Mouse (Mus musculus) heart, postnatal 0 days (tissue): ENCODE results near the gene Crb3. TPM values are rescaled to one million over a fixed set of nuclear protein-coding genes. Genes with fewer than 3 reads are reported as not detected.

Experiments
- ATAC-seq: fragments of 200-750 bp; cut with Nextera tagmentation; 2 replicates; pipeline ENCODE4 v1.8.0; 2017; ENCODE audit warnings: low read depth, moderate number of reproducible peaks, moderate library complexity; ENCODE audit not compliant: insufficient read depth
- DNase-seq: peaks from one replicate; pipeline ENCODE4 v3.0.0-alpha.2; 2016; ENCODE audit warnings: low spot score
- H3K27ac ChIP-seq: fragments of 300-500 bp; sonication (generic); 2 replicates; pipeline ENCODE4 v1.5.1; 2014; ENCODE audit warnings: low read depth, mild to moderate bottlenecking
- H3K27me3 ChIP-seq: fragments of 300-500 bp; sonication (generic); 2 replicates; pipeline ENCODE4 v1.6.1; 2014; ENCODE audit warnings: low read length, mixed read lengths; ENCODE audit not compliant: control insufficient read depth, insufficient read depth
- H3K36me3 ChIP-seq: fragments of 300-500 bp; sonication (generic); replicated peaks from 2 replicates; pipeline ENCODE4 v1.6.1; 2014; ENCODE audit warnings: low read length, mixed read lengths; ENCODE audit not compliant: control insufficient read depth, insufficient read depth
- H3K4me1 ChIP-seq: fragments of 300-500 bp; sonication (generic); 2 replicates; pipeline ENCODE4 v1.6.1; 2014; ENCODE audit warnings: antibody characterized with exemption; ENCODE audit not compliant: control insufficient read depth, insufficient read depth
- H3K4me2 ChIP-seq: fragments of 300-500 bp; sonication (generic); 2 replicates; pipeline ENCODE4 v1.6.1; 2014; ENCODE audit warnings: low read depth, mild to moderate bottlenecking, low read length, moderate library complexity
- H3K4me3 ChIP-seq: fragments of 300-500 bp; sonication (generic); 2 replicates; pipeline ENCODE4 v1.5.1; 2014; ENCODE audit warnings: low read depth, low read length
- H3K9ac ChIP-seq: fragments of 300-500 bp; sonication (generic); replicated peaks from 2 replicates; pipeline ENCODE4 v1.6.1; 2014; ENCODE audit warnings: low read depth, low read length, mixed read lengths
- H3K9me3 ChIP-seq: fragments of 300-500 bp; sonication (generic); replicated peaks from 2 replicates; pipeline ENCODE4 v1.6.1; 2016; ENCODE audit warnings: low read length; ENCODE audit not compliant: control insufficient read depth
- CTCF ChIP-seq: IDR thresholded peaks from 2 replicates; pipeline ENCODE4 v1.5.1; 2016; ENCODE audit warnings: antibody characterized with exemption, control low read depth, low read depth
- EP300 ChIP-seq: IDR thresholded peaks from 2 replicates; pipeline ENCODE4 v1.6.1; 2016; ENCODE audit warnings: antibody characterized with exemption, low read depth
- WGBS: fragments of 180-500 bp; shearing (Covaris S2); extraction: QIAGEN DNeasy Blood & Tissue Kit; methylation state at CpG from one replicate; pipeline ENCODE4 v1.1.7; 2014; 5-methylcytosine and 5-hydroxymethylcytosine counted together
- polyA plus RNA-seq: library from polyadenylated mRNA; unstranded; fragments of >200 nt; fragmentation: Nextera tagmentation; extraction: Ambion mirVana; gene quantifications from 2 replicates; pipeline ENCODE4 v1.2.1, GENCODE M21; 2015
- total RNA-seq: library from RNA; depleted of rRNA; stranded (reverse); fragments of >200 nt; gene quantifications from 2 replicates; pipeline ENCODE4 v1.2.3, GENCODE M21; 2014; ENCODE audit warnings: low replicate concordance

The Crb3 gene
- total and polyA plus RNA-seq, 2 experiments from 2014 or later, result 0.66 TPM; not detected in 1

- DNase-seq (no peak), ATAC-seq (no peak)
- no peak overlapping the region for H3K4me2 ChIP-seq
- peaks cover 5% of the 10 kb centered on the region for H3K27me3 ChIP-seq
- no peaks in the 10 kb centered on the region for H3K9me3 ChIP-seq
- peaks cover 27% of the 10 kb centered on the region for H3K36me3 ChIP-seq
- no peak overlapping the region for H3K27ac ChIP-seq
- TF ChIP-seq CTCF, result no peak
- TF ChIP-seq EP300, result no peak
- WGBS, result 78% methylated on average over 3 of the region's 3 CpGs
- H3K4me3 ChIP-seq, result no peak overlapping the region
- peaks cover 9% of the 10 kb centered on the region for H3K4me1 ChIP-seq
- no peak overlapping the region for H3K9ac ChIP-seq
Measured at GRCm38 (mm10) chr17:57056246-57056645, 2.7 kb upstream of the Crb3 start.

DNA sequence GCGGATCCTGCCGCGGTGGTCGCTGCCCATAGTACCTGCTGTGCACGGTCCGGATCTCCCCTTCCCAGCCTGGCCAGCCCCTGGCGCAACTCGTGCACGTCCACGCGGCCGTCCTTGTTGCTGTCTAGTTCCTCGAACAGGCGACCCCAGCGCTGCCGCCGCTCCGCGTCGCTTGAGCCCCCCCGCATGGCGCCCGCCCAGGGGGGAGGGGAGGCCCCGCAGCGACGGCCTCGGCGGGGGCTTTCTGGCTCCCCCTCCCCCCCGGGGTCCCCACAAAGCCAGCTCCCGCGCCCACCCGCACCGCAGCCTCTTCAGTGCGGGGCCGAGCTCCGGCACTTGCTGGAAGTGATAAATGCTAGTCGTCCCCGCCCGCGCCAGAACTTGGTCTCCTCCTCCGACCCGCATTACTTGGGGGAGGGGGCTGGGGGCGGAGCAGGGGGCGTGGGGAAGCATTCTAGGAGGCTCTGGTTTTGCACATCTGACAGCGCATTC is 627 bp downstream of the Crb3 start, which contains the start of gene Slc25a23:
Gene Slc25a23, minus strand, starts transcription at position 378 of the 492 bp plus-strand sequence.
- H3K4me3 ChIP-seq, result peak within 1 kb of the TSS; percentile 80
- H3K27me3 ChIP-seq, result peaks cover 29% of the 10 kb centered on the region
- no peaks in the 10 kb centered on the region for H3K9me3 ChIP-seq
- DNase-seq, result peak; percentile 73
- H3K4me1 ChIP-seq, result peaks cover 18% of the 10 kb centered on the region
- H3K27ac ChIP-seq, result peak within 1 kb of the TSS; percentile 87
- peaks cover 2% of the 10 kb centered on the region for H3K36me3 ChIP-seq
- H3K4me2 ChIP-seq, result peak within 1 kb of the TSS; percentile 87
- under 1% methylated on average over 32 of the region's 45 CpGs for WGBS
- TF ChIP-seq CTCF (no peak), EP300 (no peak)
- ATAC-seq, result peak; percentile 71
- H3K9ac ChIP-seq, result peak within 1 kb of the TSS; percentile 75

DNA sequence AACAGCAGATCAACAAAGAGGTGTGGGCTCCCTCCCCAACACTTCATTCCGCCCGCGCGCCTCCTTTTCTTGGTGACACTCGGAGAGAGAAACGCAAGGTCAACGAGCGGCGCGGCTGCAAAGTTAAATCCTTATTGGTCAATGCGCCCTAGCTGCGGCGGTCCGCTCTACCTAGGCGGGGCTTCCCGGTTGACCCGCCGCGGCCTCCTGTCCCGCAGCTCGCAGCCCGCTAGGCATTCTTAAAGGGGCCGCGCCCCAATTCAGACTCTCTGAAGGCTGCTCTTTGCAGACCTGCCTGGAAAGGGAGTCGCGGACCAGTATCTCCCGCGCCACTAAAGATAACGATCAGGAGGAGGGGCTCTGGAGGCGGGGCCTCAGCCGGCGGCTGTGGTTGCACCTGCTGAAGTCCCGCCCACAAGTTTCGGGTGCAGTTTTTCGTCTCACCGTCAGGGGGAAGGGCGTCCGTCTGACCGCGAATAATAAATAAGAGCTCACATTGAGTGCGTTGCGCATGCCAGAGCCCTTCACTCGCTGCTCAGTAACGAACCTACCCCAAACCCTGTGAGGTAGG is 1.4 kb downstream of the Crb3 start:
- Histone ChIP-seq H3K4me1 (peaks cover 18% of the 10 kb centered on the region), H3K27ac (peak overlapping the region; percentile 87), H3K36me3 (no peaks in the 10 kb centered on the region; the same call in none of the 2 replicates), H3K9ac (peak overlapping the region; percentile 75; the same call in 1 of the 2 replicates), H3K4me3 (peak overlapping the region; percentile 80), H3K9me3 (no peaks in the 10 kb centered on the region), H3K27me3 (peaks cover 29% of the 10 kb centered on the region), H3K4me2 (peak overlapping the region; percentile 87)
- WGBS, result under 1% methylated on average over 44 of the region's 44 CpGs
- peak; percentile 92 for ATAC-seq
- TF ChIP-seq EP300, result no peak
- TF ChIP-seq CTCF, result peak; percentile 61
- peak; percentile 96 for DNase-seq

DNA sequence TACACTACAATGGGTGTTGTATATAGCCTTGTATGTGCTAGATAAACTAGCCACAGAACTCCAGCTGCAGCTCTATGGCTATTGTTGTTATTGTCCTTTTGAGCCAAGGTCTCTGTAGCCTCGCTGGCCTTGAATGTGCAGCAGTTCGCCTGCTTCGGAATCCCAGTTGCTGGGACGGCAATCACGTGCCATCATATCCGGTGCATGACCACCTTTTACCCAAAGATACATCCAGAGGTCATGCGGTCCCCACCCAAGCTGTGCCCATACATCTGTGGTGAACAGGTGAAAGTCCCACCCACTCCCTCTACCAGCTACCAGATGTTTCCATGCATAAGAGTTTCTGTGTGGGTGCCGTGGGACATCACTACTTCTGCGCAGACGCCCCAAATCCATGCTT is 2.2 kb downstream of the Crb3 start:
- Histone ChIP-seq H3K9me3 (no peaks in the 10 kb centered on the region), H3K27ac (no peak overlapping the region), H3K27me3 (peaks cover 29% of the 10 kb centered on the region), H3K9ac (no peak overlapping the region), H3K4me1 (peaks cover 18% of the 10 kb centered on the region), H3K36me3 (no peaks in the 10 kb centered on the region; the same call in none of the 2 replicates), H3K4me3 (no peak overlapping the region), H3K4me2 (peak overlapping the region; percentile 87; the same call in 1 of the 2 replicates)
- TF ChIP-seq CTCF (no peak), EP300 (no peak)
- WGBS, result 45% methylated on average over 10 of the region's 10 CpGs
- no peak for DNase-seq
- ATAC-seq, result no peak

GRCm38 (mm10) chr17:57062011-57062521 is 3.2 kb downstream of the Crb3 start:
- no peaks in the 10 kb centered on the region; the same call in 1 of the 2 replicates for H3K36me3 ChIP-seq
- H3K9me3 ChIP-seq, result no peaks in the 10 kb centered on the region
- WGBS, result 1% methylated on average over 38 of the region's 39 CpGs
- H3K4me3 ChIP-seq, result peak overlapping the region; percentile 31
- peak overlapping the region; percentile 59 for H3K4me2 ChIP-seq
- DNase-seq, result no peak
- H3K27me3 ChIP-seq, result peaks cover 35% of the 10 kb centered on the region
- no peak overlapping the region for H3K27ac ChIP-seq
- TF ChIP-seq EP300 (no peak), CTCF (no peak)
- ATAC-seq, result no peak
- peaks cover 18% of the 10 kb centered on the region for H3K4me1 ChIP-seq
- no peak overlapping the region for H3K9ac ChIP-seq
